Mouse (Mus musculus) frontal cortex, adult 2 months (tissue): ENCODE results near the gene Gda. TPM values are rescaled to one million over a fixed set of nuclear protein-coding genes. Genes with fewer than 3 reads are reported as not detected.
A peak's percentile ranks its signal among the peaks of the same experiment; 100 is the strongest.

Source experiments
- DNase-seq, 2 experiments: peaks; one replicate each; pipeline ENCODE4 v3.0.0; 2022; ENCODE audit warnings: low spot score in 1 of 2; ENCODE audit errors: extremely low spot score in 1 of 2
- polyA plus RNA-seq: library from polyadenylated mRNA; depleted of rRNA; stranded (reverse); fragments of >200 nt; gene quantifications from 2 replicates; pipeline ENCODE4 v1.2.3, GENCODE M21; 2012

The Gda gene
- polyA plus RNA-seq, 1 experiment: 89.4 TPM

DNA sequence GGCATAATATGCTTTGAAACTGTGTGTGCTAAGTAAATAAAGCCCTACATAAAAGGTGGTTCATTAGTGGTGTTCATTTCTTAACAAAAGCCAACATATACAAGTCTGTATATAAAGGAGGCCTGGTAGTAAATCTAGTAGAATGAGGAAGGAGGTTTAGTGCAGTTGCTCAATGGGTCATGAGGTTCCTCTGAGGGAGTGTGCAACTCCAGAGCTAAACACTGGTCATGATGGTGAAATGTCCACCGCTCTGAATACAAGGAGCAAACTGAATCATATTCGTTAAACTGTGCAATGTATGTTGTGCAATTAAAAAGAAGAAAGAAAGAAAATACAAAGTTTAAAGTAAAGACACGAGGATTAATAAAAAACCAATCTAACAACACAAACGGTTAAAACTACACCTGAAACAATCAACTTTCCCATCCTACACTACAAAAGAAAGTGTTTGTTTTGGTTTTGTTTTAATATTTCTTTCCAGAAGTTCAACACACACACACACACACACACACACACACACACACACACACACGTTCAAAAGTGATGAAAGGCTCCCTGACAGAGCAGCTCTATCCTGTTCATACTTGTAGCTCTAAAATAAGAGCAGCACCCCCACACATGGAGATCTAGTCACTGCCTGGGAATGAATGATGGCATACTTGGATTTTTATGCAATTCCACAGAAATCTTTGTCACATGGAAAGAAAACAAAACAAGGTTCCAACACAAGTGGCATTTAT, 11.9 kb downstream of the Gda start:
- DNase-seq: no peak

DNA sequence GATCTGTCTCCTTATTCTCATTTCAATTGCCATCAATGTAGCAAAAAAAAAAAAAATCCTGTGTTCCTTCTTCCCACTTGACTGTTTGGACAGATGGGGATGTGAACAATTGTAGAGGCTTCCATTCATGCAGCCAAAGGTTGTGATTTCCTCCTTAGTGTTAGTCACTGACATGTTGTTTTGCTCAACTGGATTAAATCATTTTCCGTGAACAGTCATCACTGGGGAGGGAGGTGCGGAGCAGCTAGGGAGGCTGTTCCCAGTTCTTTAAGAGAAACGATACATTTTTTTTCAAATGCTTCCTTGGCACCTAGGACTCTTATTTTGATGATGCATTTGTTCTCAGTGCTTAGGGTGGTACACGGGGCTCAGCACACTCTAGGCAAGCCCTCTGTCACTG, 15.8 kb downstream of the Gda start:
- DNase-seq: peak in 1 of 2 experiments; percentile 67

DNA sequence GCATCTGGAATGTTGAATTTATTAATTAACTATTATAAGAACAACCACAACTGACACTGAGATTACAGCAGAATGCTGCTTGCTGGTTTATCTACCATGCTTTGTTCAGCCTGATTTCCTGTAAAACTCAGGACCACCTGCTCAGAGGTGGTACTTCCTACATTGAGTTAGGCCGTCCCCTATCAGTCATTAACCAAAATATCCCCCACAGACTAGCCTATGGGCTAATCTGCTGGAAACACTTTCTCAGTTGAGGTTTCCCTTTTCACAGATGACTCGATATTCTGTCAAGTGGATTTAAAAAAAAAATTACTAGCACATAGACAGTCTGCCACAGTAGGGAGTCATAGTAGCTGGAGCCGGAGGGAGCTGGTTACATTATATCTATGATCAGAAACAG, 31.5 kb downstream of the Gda start:
- no peak for DNase-seq

DNA sequence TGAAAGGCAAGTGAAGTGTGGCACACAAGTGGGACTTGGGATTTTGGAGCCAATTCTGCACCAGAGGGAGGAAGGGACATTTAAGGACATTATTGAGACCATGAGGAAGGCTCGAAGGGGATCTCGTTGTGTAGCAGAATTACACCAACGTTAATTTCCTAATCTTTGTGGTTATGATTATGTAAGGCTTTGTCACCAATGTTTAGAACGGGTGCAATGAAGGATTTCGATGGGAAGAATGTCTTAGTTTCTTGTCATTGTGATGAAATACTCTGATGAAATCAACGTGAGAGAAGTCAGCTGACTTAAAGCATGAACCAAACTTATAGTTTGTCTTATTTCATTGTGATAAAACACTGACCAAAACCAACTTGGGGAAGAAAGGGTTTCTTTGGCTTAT, 32.4 kb downstream of the Gda start:
- no peak for DNase-seq

DNA sequence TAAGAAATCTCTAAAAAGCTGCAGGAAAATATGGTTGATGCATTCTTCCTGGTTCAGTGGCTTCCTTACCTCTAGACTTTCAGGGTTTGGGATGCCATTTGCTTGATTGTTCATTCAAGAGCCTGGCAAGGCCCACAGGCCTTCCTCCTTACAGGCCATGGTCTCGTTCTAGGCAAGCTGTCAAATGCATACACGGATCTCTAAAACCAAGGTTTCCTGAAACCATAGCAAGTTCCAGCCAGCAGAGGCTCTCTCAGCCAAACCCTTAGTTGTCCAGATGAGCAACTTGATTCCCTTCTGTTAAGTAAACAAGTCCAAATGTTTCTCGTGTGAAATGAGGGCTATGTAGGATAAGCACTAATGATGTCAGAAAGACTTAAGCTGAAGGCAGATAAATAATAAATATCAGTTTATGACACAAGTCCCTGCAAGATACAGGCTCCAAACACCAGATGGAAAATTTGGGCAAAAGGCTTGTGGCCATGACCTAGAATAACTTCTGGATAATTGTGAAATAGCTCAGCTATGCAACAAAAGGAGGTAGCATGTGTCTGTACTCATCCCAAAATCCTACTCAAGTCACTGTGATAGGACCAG, 34.0 kb downstream of the Gda start:
- no peak for DNase-seq

DNA sequence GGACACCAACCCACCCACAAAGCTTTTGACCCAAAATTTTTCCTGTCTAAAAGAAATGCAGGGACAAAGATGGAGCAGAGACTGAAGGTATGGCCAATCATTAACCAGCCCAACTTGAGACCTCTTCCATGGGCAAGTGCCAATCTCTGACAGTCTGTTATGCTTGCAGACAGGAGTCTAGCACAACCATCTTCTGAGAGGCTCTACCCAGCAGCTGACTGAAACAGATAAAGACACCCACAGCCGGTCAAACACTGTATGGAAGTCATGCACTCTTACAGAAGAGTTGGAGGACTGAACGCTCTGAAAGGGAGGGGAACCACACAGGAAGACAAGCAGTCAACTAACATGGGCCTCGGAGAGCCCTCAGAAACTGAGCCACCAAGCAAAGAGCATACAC, 36.7 kb downstream of the Gda start:
- no peak for DNase-seq

DNA sequence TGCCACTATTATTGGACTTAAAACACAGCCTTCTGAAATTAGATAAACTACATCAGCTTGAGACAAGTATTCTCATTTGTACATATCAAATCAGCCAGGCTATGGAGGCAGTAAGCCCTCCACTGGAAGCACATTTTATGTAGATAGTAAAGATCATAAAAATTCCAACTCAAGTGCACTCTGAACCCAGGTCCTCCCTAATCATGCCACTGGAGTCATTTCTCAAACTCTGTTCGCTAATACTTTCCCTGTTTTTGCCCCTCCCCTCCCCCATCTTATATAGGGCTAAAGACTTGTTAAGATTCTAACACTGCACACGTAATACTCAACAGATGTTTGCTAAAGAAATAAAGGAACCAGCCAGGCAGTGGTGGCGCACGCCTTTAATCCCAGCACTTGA, 39.9 kb downstream of the Gda start:
- no peak for DNase-seq

DNA sequence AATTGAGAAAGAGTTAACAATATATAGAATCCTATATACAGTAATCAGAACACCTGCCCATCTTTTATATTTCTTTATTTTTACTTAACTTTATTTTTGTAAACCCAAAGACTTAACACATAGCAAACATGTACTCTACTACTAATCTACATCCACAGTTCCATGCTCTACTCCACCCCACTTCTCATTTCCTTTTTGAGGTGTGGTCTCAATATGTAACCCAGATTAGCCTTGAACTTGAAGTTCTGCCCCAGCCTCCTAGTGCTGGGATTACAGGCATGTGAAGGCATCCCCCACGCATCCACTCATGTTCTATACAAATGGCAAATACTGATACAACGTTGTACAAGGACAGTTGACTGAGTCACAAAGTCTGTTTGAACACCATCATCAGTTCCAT, 40.4 kb downstream of the Gda start:
- DNase-seq: no peak

DNA sequence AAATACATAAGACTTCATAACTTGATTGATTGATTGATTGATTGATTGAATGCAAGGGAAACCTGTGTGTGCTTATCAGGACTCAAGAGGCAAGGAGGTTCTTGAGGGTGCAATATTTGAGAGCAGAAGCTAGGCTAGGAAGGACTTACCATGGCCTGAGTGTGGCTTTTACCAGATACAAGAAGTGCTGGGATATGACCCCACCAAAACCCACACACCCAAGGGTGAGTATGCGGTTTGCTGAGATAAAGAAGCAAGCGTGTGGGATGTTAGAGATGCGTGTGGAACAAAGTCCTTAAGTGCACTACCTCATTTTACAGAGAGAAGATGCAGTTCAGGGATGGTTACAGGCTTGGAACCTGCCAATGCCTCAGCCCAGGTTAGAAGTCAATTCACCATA, 41.0 kb downstream of the Gda start:
- DNase-seq: no peak

DNA sequence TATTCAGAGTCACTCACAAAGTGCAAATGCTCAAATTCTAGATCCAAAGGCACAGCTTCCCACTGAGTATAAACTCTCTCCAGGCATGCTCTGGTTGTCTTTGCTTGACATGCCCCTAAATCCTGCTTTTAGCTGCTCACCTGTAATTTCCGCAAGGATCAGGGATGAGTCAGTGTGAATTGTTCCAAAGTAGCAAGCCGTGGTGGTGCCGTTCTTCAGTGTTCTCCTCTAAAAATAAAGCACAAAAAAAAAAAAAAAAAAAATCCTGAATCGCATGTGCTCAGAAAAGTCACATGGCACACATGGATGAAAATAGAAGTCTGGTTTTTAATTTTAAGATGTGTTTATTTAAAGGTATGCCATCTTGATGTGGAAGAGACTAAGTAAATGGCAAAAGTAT, 47.9 kb downstream of the Gda start:
- no peak for DNase-seq

DNA sequence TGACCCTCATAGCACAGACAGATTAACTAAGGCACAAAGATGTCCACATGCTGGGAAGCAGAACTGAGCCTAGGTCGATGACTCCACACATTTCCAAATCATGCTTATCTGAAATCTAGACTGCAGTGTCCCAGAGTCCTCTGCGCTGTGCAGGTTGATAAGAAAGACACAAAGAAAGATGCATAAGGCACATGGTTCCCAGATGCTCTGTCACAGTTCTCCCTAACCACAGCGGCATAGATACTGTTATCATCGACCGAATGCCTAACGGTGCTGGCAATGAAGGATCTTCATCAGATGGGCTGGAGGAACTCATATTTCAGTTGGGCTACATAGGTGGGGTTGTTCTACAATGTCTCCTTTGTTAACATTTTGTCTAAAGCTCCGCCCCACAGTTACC, 49.5 kb downstream of the Gda start:
- DNase-seq: no peak

DNA sequence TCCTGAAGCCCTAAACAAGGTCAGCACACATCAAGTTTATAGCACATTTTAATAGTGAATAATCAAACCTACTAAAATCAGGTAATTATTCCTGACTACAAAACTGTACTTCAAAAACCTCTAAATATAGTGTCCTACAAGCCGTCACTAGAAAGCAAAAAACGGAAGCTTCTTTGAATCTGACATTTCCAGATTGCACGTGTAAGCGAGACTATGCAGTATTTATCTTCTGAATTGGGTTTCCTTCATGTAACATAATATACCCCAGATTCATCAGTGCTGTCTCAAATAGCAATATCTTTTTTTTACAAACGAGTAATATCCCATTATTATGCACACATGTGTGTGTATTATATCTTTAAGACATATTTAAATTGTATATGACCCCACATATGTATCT, 54.8 kb downstream of the Gda start:
- DNase-seq: no peak

DNA sequence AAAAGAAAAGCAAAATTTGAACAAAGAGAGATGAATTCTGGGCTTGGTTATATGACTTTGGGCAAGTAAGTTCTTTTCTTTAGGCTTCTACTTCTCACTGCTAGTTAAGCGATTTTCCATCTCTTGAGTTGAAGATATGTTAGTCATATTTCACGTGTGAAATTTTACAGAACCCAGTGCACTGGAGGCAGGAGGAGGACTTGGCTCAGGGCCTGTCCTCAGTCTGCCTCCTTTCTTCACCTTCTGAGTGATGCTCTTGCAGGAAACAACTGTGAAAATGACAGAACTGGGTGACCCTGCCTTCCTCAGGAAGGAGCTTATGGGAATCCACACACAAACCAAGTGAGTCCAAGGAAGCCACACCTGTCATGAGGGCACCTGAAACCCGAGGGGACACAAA, 57.9 kb downstream of the Gda start:
- DNase-seq: no peak

DNA sequence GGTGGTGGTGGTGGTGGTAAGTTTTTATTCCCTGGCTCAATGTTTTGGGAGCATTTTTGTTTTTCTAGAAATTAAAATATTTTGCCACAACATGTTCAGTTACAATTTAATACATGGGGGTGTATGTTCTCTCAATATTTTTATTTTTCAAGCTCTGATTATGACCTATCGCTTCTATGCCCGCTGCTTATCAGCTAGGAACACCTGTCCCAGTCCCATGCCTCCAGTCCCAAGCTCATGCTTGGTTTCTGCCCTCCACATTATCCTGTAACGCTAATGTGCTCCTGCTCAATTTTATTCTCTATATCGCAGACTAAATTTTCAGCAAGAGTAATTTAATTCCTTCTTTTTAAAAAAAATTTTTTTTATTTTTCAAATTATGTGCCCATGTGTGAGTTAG, 64.1 kb downstream of the Gda start:
- no peak for DNase-seq

DNA sequence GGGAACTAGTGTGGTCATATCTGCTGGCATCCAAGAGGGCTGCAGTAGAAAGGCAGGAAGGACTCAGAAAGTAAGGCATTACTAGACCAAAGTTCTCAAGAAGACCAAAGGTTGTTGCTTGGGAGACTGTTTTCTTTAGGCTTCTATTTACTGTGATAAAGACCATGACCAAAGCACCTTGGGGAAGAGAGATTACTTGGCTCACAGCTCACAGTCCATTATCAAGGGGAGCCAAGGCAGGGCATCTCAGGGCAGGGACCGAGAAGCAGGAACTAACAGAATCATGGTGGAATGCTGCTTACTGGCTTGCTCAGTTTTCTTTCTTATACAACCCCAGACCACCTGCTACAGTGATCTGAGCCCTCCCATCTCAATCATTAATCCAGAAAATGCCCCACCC, 65.9 kb downstream of the Gda start:
- no peak for DNase-seq

DNA sequence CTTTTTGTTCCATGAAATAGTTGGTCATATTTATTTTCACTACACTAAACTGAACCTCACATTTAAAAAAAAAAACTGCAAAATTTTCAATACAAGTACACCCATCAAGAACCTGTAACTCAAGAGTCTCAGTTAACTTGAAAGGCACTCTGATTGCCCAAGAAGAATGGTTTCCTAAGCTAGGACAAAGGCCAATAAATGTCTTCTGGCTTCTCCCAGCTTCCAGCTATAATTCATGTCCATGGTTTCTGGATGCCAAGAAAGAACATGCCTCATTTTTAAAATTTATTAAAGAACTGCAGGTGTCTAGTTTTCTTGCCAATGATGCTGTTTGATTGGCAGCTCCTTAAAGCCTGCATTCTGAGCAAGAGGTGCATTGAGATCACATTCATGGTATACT, 75.3 kb downstream of the Gda start:
- no peak for DNase-seq

DNA sequence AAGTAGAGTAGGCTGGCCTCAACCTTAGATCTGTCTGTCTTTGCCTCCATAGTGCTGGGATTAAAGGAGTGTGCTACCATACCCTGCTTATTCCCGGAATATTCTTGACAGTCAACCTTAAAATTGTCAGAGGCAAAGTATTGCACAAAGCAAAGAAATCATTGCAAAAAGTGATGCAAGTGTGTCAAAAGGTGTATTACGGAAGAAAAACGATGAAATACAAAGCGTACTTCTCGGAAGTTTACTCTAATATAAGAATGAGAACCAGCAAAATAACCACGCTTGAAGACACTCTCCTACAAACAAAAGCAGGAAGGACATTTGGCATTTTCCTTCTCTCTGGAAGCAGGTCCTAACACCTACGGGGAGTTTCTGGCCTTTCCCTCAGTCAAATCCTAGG, 76.9 kb downstream of the Gda start:
- DNase-seq: no peak

DNA sequence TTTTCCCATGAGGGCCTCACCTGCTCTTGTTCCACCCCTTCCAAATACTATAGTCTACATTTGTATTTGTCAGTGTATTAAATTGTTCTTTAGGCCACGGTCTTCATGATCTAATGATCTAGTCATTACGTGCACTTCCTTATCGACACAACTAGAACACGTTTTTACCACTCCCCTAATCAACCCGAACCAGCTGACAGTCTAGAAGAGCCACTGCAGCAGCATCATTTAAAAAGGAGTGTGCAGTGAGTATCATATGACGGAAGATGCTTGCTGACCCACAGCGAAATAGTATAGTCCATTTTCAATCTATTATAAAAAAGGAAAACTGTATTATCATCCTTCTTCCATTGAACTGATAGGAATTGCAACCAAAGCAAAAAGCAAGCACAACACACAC, 82.3 kb downstream of the Gda start:
- no peak for DNase-seq

DNA sequence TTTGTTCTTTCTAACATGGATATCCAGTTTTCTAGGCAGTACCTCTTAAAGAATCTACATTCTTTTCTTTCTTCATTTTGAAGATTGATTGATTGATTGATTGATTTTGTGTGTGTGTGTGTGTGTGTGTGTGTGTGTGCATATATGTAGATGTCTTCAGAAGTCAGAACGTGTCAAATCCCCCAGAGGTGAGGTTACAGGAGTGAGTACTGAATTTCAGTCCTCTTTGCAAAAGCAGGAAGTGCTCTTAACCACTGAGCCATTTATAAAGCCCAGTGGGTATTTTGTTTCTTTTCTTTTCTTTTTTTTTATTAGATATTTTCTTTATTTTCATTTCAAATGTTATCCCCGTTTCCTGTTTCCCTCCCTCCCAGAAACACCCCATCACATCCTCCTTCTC, 86.4 kb downstream of the Gda start:
- DNase-seq: no peak

DNA sequence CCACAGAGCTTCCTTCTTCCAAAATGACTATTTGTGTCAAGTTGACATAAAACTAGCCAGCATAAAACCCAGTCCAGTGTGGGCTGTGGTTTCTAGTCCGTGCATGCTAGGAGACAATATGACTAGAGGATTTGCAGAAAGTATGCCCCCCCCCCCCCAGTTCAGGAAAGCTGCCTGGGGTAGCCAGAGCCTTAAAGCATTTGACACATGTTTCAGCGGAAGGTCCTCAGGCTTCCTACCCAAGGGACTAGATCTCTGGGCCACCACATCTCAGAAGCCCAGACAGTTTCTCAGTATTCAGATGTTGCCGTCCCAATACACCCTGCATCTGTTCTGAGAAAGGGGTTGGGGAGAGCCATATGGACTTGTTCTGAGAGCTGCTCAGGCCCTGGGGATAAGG, 89.0 kb downstream of the Gda start:
- no peak for DNase-seq

DNA sequence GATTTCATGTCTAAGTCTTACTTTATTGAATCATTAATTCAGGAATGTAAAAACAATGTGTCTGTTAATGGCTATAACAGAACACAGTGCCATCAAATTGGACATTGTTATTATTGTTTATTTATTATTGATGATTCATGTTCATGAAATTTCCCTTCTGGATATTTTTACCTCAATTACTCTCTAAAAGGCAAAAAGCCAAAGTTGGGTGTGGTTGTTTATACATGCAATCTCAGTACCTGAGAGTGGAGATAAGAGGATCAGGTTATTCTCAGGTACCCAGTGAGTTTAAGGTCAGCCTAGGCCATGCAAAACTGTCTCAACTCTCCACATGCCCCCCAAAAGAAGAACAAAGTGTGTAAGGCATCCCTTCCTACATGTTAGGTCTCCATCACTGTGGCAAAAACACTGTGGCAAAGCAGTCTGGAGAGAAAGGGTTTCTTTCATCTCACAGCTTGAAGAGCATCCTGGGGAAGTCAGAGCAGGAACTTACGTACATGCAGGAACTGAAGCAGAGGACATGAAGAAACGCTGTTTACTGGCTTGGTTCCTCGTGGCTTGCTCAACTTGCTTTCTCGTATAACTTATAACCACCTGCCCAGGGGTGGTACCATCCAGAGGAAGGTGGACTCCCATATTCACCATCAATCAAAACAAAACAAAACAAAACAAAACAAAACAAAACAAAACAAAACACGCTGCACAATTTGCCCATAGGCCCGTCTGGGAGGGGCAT, 89.6 kb downstream of the Gda start:
- no peak for DNase-seq

DNA sequence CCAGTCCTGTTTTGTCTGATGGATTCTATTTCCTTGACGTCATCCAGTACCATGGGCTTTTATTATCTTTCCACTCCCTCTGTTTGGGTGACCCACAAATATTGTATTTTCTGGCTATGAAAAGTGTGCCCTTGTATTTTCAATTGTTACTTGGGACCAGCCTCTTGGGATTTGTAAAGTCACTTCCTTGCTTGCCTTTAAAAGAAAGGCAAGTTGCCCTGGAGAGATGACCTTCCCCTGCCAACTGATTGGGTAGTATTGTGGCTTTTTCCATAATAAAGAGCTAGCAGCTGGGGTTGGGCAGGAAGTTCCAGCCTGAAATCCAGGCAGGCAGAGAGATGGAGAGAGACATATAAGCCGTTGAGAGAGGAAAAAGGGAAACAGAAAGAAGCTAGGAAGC, 91.5 kb downstream of the Gda start:
- no peak for DNase-seq
